Mouse (Mus musculus): ENCODE data around the gene Capn1. TPM values are rescaled to one million over a fixed set of nuclear protein-coding genes. Genes with fewer than 3 reads are reported as not detected.

Gene Capn1
- polyA plus RNA-seq, 1 experiment = 129 TPM

DNA sequence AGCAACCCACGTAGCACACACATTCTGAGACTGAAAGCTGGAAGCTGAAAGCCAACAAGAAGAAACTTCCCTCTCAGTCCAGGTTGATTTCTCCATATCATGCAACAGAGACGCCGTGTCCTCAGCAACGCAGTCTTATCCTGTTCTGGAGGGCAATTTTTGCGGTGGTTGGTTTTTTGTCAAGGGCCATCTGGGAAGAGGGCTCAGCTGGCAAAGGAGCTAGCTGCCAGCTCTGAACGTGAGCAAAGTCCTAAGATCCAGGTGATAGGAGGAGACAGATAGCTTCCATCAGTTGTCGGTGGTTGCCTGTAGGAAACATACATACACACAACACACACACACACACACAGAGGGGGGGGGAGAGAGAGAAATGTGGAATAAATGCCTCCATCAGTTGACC, 22.6 kb upstream of the Capn1 start:
- Histone ChIP-seq H3K4me1 (ENCODE audit: control insufficient read depth, insufficient read depth, insufficient read length, low read length) (peaks cover 21% of the 10 kb centered on the region), H3K27me3 (ENCODE audit: control insufficient read depth, insufficient read depth, low read length) (no peaks in the 10 kb centered on the region), H3K36me3 (ENCODE audit: control insufficient read depth, insufficient read depth, low read length) (no peaks in the 10 kb centered on the region), H3K27ac (ENCODE audit: insufficient read depth, low read depth, low read length) (peak overlapping the region; percentile 57), H3K4me3 (ENCODE audit: low read depth, low read length) (no peak overlapping the region)
- TF ChIP-seq POLR2A (IDR thresholded peaks at IDR 0.05; ENCODE audit: low read depth, low read length) (no peak), CTCF (IDR thresholded peaks at IDR 0.05; ENCODE audit: extremely low read depth, insufficient read length, insufficient replicate concordance, low read depth, low read length) (no peak)
- 43% methylated on average over 7 of the region's 7 CpGs for WGBS

DNA sequence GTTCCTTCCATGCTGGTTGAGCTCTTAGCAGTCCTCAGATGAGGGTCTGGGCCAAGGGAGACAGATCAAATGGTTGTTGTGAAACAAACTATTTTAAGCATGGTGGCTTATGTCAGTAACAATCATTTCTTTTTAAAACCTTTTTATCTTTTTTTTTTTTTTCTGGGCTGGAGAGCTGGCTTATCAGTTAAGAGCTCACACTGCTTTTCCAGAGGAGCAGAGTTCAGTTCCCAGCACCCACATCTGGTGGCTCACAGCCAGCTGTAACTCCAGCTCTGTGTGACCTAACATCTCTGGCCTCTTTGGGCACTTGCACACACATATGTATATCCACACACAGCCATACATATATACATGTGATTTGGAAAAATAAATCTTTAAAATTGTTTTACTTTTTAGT, 22.0 kb upstream of the Capn1 start:
- no peaks in the 10 kb centered on the region for H3K36me3 ChIP-seq (ENCODE audit: control insufficient read depth, insufficient read depth, low read length)
- no peak overlapping the region for H3K4me3 ChIP-seq (ENCODE audit: low read depth, low read length)
- no peak for TF ChIP-seq POLR2A (IDR thresholded peaks at IDR 0.05; ENCODE audit: low read depth, low read length)
- no peak for TF ChIP-seq CTCF (IDR thresholded peaks at IDR 0.05; ENCODE audit: extremely low read depth, insufficient read length, insufficient replicate concordance, low read depth, low read length)
- H3K27me3 ChIP-seq (ENCODE audit: control insufficient read depth, insufficient read depth, low read length) = no peaks in the 10 kb centered on the region
- H3K4me1 ChIP-seq (ENCODE audit: control insufficient read depth, insufficient read depth, insufficient read length, low read length) = peaks cover 25% of the 10 kb centered on the region
- H3K27ac ChIP-seq (ENCODE audit: insufficient read depth, low read depth, low read length) = peak overlapping the region; percentile 89

DNA sequence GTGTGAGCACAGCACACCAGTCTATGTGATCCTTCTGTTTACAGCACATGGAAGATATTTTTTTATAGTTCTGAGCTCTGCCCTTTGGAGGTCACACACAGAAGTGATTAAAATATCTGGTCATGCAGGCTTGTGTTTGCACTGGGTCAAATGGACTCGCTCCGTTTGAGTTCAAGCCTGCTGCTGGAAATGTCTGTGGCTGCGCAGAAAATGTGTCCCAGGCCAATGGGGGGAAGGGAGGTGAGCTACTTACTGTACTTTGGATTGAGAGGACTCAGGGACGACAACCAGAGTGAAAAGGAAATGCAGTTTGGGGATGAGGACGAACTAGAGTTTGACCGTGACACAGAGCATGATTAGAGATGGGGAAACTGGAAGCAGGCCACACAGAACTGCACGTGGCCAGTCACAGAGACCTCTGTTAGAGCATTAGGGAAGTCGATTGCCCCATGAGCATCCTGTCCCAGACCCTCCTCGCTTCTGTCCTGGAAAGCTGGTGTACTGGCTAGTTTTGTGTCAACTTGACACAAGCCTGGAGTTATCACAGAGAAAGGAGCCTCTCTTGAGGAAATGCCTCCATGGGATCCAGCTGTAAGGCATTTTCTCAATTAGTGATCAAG, 20.4 kb upstream of the Capn1 start:
- no peak overlapping the region for H3K4me3 ChIP-seq (ENCODE audit: low read depth, low read length)
- TF ChIP-seq CTCF (IDR thresholded peaks at IDR 0.05; ENCODE audit: extremely low read depth, insufficient read length, insufficient replicate concordance, low read depth, low read length) (no peak), POLR2A (IDR thresholded peaks at IDR 0.05; ENCODE audit: low read depth, low read length) (no peak)
- H3K36me3 ChIP-seq (ENCODE audit: control insufficient read depth, insufficient read depth, low read length) = no peaks in the 10 kb centered on the region
- no peaks in the 10 kb centered on the region for H3K27me3 ChIP-seq (ENCODE audit: control insufficient read depth, insufficient read depth, low read length)
- WGBS = 26% methylated on average over 9 of the region's 9 CpGs
- peaks cover 31% of the 10 kb centered on the region for H3K4me1 ChIP-seq (ENCODE audit: control insufficient read depth, insufficient read depth, insufficient read length, low read length)
- peak overlapping the region; percentile 53 for H3K27ac ChIP-seq (ENCODE audit: insufficient read depth, low read depth, low read length)

DNA sequence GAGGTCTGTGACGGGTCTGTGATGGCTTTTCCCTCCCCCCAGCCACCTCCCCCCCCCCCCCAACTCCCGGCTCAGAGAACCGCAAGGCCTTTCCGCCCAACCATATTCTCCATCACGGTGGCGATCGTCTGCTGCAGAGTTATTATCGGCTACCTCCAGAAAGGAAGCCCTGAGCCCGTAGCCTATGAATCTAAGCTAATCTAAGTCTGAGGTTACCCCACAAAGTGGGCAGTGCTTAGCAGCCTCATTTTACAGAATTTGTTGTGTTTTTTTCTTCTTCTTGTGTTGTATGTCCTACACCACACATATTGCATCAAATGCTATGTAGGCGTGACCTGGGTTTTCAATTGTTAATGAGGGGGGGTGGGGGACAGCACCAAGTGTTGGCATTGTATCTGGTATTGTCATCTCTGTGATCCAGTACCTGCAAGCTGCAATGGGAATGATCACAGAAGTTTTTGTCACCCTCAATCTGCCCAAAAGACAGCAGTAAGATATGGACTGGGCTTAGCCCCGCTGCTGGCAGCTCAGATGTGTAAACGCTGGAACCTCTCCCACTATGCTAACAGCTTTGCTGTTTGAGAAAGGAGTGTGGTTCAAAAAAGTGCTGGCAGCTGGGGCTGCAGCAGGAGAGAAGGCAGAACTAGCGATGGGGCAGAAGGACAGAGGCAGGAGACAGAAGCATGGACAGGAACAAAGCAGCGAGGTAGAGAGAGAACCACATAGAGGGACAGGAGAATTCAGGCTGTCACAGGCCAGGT, 15.0 kb upstream of the Capn1 start:
- H3K36me3 ChIP-seq (ENCODE audit: control insufficient read depth, insufficient read depth, low read length) = no peaks in the 10 kb centered on the region
- no peaks in the 10 kb centered on the region for H3K27me3 ChIP-seq (ENCODE audit: control insufficient read depth, insufficient read depth, low read length)
- H3K4me3 ChIP-seq (ENCODE audit: low read depth, low read length) = no peak overlapping the region
- 72% methylated on average over 14 of the region's 14 CpGs for WGBS
- peaks cover 23% of the 10 kb centered on the region; the same call in 1 of the 2 replicates for H3K4me1 ChIP-seq (ENCODE audit: control insufficient read depth, insufficient read depth, insufficient read length, low read length)
- no peak overlapping the region for H3K27ac ChIP-seq (ENCODE audit: insufficient read depth, low read depth, low read length)
- TF ChIP-seq POLR2A (IDR thresholded peaks at IDR 0.05; ENCODE audit: low read depth, low read length) = no peak
- no peak for TF ChIP-seq CTCF (IDR thresholded peaks at IDR 0.05; ENCODE audit: extremely low read depth, insufficient read length, insufficient replicate concordance, low read depth, low read length)

DNA sequence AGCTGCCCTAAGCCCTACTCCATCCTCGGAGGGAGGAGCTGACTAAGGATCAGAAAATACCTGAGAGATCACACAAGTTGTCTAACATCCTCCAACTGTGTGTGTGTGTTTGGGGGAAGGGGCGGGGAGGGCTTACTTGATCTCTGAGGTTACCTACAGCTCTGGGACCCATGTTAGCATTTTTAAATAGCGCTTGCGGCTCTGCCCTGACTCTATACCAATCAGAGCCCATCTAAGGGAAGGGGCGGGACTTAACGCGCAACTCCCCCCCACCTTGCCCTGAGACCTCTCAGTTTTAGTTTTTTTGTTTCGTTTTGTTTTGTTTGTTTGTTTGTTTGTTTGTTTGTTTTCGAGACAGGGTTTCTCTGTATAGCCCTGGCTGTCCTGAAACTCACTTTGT, 13.7 kb upstream of the Capn1 start:
- 78% methylated on average over 9 of the region's 9 CpGs for WGBS
- no peak overlapping the region for H3K4me3 ChIP-seq (ENCODE audit: low read depth, low read length)
- H3K4me1 ChIP-seq (ENCODE audit: control insufficient read depth, insufficient read depth, insufficient read length, low read length) = peaks cover 21% of the 10 kb centered on the region; the same call in 1 of the 2 replicates
- peak overlapping the region; percentile 71 for H3K27ac ChIP-seq (ENCODE audit: insufficient read depth, low read depth, low read length)
- TF ChIP-seq POLR2A (IDR thresholded peaks at IDR 0.05; ENCODE audit: low read depth, low read length) (no peak), CTCF (IDR thresholded peaks at IDR 0.05; ENCODE audit: extremely low read depth, insufficient read length, insufficient replicate concordance, low read depth, low read length) (no peak)
- no peaks in the 10 kb centered on the region for H3K27me3 ChIP-seq (ENCODE audit: control insufficient read depth, insufficient read depth, low read length)
- no peaks in the 10 kb centered on the region for H3K36me3 ChIP-seq (ENCODE audit: control insufficient read depth, insufficient read depth, low read length)

DNA sequence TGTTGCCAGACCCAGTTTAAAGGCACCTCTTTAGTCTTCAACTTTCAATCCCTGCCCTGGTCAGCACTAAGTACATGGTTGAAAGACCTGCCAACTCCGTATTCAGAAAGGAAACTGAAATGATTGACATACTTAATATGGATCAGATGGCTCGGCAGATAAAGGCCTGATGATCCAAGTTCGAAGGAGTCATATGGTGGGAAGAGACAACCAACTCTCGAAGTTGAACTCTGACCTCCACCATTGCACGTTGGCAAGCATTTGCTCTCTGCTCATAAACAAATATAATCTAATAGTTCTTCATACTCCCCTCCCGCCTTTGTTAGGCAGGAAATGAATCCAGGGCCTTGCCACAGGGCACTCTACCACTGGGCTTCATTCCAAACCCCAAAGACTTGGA, 13.3 kb upstream of the Capn1 start:
- Histone ChIP-seq H3K4me3 (ENCODE audit: low read depth, low read length) (no peak overlapping the region), H3K36me3 (ENCODE audit: control insufficient read depth, insufficient read depth, low read length) (no peaks in the 10 kb centered on the region), H3K27me3 (ENCODE audit: control insufficient read depth, insufficient read depth, low read length) (no peaks in the 10 kb centered on the region), H3K27ac (ENCODE audit: insufficient read depth, low read depth, low read length) (peak overlapping the region; percentile 71), H3K4me1 (ENCODE audit: control insufficient read depth, insufficient read depth, insufficient read length, low read length) (peaks cover 21% of the 10 kb centered on the region; the same call in 1 of the 2 replicates)
- 13% methylated on average over 6 of the region's 6 CpGs for WGBS
- TF ChIP-seq POLR2A (IDR thresholded peaks at IDR 0.05; ENCODE audit: low read depth, low read length) (no peak), CTCF (IDR thresholded peaks at IDR 0.05; ENCODE audit: extremely low read depth, insufficient read length, insufficient replicate concordance, low read depth, low read length) (no peak)

DNA sequence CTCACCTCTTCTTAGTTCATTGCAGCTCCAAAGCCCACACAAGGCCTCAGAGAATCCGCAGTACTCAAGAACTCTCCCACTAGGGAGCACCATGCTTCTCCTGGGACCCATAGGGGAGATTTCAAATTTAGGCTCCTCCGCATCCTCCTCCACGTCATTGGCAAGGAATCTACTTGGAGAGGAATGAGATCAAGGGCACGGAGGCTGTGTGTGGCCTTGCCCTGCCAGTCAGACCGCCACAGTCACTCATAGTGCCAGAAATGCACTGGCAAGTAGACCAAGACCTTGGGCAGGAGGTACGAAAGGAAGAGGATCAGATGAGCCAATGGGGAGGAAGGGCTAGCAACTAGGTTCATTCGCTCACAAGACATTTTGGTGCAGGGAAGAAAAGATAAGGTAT, 8.2 kb upstream of the Capn1 start:
- H3K27ac ChIP-seq (ENCODE audit: insufficient read depth, low read depth, low read length) = no peak overlapping the region
- H3K4me1 ChIP-seq (ENCODE audit: control insufficient read depth, insufficient read depth, insufficient read length, low read length) = peaks cover 18% of the 10 kb centered on the region
- no peaks in the 10 kb centered on the region for H3K27me3 ChIP-seq (ENCODE audit: control insufficient read depth, insufficient read depth, low read length)
- no peak overlapping the region for H3K4me3 ChIP-seq (ENCODE audit: low read depth, low read length)
- 87% methylated on average over 7 of the region's 7 CpGs for WGBS
- TF ChIP-seq CTCF (IDR thresholded peaks at IDR 0.05; ENCODE audit: extremely low read depth, insufficient read length, insufficient replicate concordance, low read depth, low read length) = no peak
- TF ChIP-seq POLR2A (IDR thresholded peaks at IDR 0.05; ENCODE audit: low read depth, low read length) = no peak
- H3K36me3 ChIP-seq (ENCODE audit: control insufficient read depth, insufficient read depth, low read length) = no peaks in the 10 kb centered on the region

Measured in small intestine, adult 2 months (tissue).